Mouse (Mus musculus): ENCODE results near the gene Kat8. TPM values are rescaled to one million over a fixed set of nuclear protein-coding genes. Genes with fewer than 3 reads are reported as not detected.

Kat8 gene
- polyA plus RNA-seq, 1 experiment from 2014 or later: 43.5 TPM

- Histone ChIP-seq H3K9me3 (replicated peaks) (no peaks in the 10 kb centered on the region), H3K27me3 (0 out of 2 replicates have a peak, but pooled peaks cover 4% of the 10 kb centered on the region), H3K4me2 (no peak overlapping the region), H3K4me3 (replicated peaks) (no peak overlapping the region), H3K36me3 (peaks cover 5% of the 10 kb centered on the region; the same call in 1 of the 2 replicates), H3K4me1 (peaks cover 10% of the 10 kb centered on the region), H3K9ac (no peak overlapping the region), H3K27ac (no peak overlapping the region)
- no peak for ATAC-seq (replicated peaks; ENCODE audit: low FRiP score)
- WGBS: 37% methylated on average over 10 of the region's 10 CpGs
Observed at GRCm38 (mm10) chr7:127898179-127898956, 13.9 kb upstream of the Kat8 start.

DNA sequence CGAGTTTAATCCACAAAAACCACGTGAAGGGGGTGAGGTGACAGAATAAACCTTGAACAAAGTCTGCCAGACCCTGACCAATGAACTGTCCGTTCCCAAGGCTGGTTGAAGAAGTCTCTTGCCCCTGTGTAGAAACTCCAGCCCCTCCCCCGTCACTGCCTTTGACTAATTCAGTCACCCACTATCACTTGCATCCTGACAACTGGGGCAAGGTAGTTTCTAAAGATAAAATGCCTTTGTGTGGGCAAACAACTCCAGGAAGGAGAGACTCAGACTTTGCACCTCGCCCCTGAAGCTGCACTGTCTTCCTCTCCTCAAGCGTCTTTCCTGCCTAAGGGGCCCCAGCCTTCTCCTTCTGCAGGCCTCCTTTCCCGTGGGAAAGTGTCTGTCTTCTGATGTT, 12.3 kb upstream of the Kat8 start:
- no peak overlapping the region for H3K4me2 ChIP-seq
- no peak for ATAC-seq (replicated peaks; ENCODE audit: low FRiP score)
- peaks cover 8% of the 10 kb centered on the region for H3K4me1 ChIP-seq
- 0 out of 2 replicates have a peak, but pooled peaks cover 4% of the 10 kb centered on the region for H3K27me3 ChIP-seq
- H3K4me3 ChIP-seq (replicated peaks): no peak overlapping the region
- H3K9me3 ChIP-seq (replicated peaks): no peaks in the 10 kb centered on the region
- 35% methylated on average over 7 of the region's 7 CpGs for WGBS
- H3K36me3 ChIP-seq: peaks cover 1% of the 10 kb centered on the region; the same call in 1 of the 2 replicates
- H3K27ac ChIP-seq: peak overlapping the region; percentile 4; the same call in 1 of the 2 replicates
- H3K9ac ChIP-seq: no peak overlapping the region

- no peak overlapping the region for H3K4me3 ChIP-seq (replicated peaks)
- no peaks in the 10 kb centered on the region for H3K9me3 ChIP-seq (replicated peaks)
- no peak for ATAC-seq (replicated peaks; ENCODE audit: low FRiP score)
- peaks cover 18% of the 10 kb centered on the region for H3K4me1 ChIP-seq
- H3K27me3 ChIP-seq: 0 out of 2 replicates have a peak, but pooled peaks cover 4% of the 10 kb centered on the region
- H3K36me3 ChIP-seq: peaks cover 19% of the 10 kb centered on the region
- WGBS: 82% methylated on average over 2 of the region's 2 CpGs
- no peak overlapping the region for H3K9ac ChIP-seq
- H3K4me2 ChIP-seq: no peak overlapping the region
- no peak overlapping the region for H3K27ac ChIP-seq
Observed at GRCm38 (mm10) chr7:127901772-127902171, 10.5 kb upstream of the Kat8 start.

DNA sequence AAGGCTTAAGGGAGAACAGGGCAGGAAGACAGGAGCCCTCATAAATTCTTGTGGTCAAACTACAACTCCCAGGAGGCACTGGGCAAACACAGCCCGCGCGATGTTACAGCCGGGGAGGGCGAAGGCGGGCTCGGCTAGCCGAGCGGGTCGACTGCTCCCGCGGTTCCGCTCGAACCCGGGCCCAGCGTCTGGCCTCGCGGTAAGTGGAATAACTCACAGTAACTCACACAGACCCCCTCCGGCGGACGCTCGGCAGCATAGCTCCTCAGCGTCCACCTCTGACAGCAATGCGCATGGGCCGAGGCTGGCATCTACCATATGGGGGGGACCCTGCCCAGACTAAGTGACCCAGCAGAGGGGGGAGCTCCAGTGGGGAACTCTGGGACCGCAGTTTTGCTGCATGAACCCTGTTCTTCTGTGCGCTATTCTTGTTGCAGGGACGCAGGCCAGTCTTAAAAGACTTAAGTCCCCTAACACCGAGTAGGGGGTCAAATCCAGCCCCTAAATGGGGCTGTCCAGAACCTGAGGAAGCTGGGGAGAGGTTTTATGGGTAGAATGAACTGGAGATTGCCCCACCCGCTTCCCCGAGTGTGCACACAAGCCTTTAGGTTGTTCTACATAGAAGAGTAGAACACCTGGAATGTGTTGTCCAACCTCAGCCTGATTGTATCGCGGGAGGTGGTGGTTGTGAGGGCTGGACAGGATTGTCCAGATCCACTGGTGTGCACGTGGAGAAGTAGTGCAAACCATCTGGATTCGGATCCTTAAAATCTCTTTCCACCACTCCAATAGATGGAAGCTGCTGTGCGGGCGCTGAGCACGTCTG, 8.1 kb upstream of the Kat8 start, which contains the start of gene Bckdk:
Bckdk (plus strand) TSS at position 112 of the 826 bp plus-strand sequence.
- peak within 1 kb of the TSS; percentile 85 for H3K9ac ChIP-seq
- H3K36me3 ChIP-seq: peaks cover 43% of the 10 kb centered on the region
- 6% methylated on average over 38 of the region's 38 CpGs for WGBS
- 0 out of 2 replicates have a peak, but pooled peaks cover 4% of the 10 kb centered on the region for H3K27me3 ChIP-seq
- H3K27ac ChIP-seq: peak within 1 kb of the TSS; percentile 92
- H3K4me3 ChIP-seq (replicated peaks): peak within 1 kb of the TSS; percentile 87
- peak within 1 kb of the TSS; percentile 73 for H3K4me2 ChIP-seq
- no peaks in the 10 kb centered on the region for H3K9me3 ChIP-seq (replicated peaks)
- peak; percentile 93 for ATAC-seq (replicated peaks; ENCODE audit: low FRiP score)
- peaks cover 18% of the 10 kb centered on the region for H3K4me1 ChIP-seq

DNA sequence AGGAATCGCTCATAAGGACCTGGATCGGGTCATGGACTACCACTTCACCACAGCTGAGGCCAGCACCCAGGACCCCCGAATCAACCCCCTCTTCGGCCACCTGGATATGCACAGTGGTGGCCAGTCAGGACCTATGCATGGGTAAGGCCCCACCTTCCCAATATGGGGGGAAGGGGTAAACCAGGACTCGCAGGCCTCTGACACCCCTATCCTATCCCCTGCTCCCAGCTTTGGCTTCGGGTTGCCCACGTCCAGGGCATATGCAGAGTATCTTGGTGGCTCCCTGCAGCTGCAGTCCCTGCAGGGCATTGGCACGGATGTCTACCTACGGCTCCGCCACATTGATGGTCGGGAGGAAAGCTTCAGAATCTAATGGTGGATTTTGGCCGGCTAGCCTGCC, 4.4 kb upstream of the Kat8 start:
- no peak for ATAC-seq (replicated peaks; ENCODE audit: low FRiP score)

DNA sequence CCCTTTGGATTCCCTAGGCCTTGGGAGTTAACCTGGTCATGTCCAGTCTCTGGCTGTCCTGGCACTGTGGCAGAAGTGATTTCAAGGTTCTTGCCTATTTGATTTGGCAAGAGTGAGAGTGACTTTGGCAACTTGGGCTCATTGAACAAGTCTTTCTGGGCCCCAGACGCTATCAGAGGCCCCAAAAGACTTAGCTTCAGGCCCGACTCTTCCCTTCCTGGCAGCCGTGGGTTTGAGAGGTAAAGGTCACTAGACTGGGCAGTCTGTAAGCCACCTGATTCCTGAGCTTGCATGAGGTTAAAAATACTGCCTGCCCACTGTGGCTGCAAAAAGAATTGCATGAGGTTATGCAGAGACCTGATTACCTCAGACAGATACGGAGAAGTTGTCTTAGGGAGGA, 3.7 kb upstream of the Kat8 start:
- Histone ChIP-seq H3K36me3 (peaks cover 54% of the 10 kb centered on the region), H3K4me3 (replicated peaks) (no peak overlapping the region), H3K27ac (no peak overlapping the region), H3K9me3 (replicated peaks) (no peaks in the 10 kb centered on the region), H3K4me2 (no peak overlapping the region), H3K9ac (no peak overlapping the region), H3K4me1 (peaks cover 32% of the 10 kb centered on the region), H3K27me3 (no peaks in the 10 kb centered on the region)
- ATAC-seq (replicated peaks; ENCODE audit: low FRiP score): no peak
- 90% methylated on average over 4 of the region's 4 CpGs for WGBS

More for the DNA sequence above, 4.4 kb upstream of the Kat8 start:
- H3K27me3 ChIP-seq: no peaks in the 10 kb centered on the region
- H3K9me3 ChIP-seq (replicated peaks): no peaks in the 10 kb centered on the region
- no peak overlapping the region for H3K27ac ChIP-seq
- H3K9ac ChIP-seq: no peak overlapping the region
- peaks cover 54% of the 10 kb centered on the region for H3K36me3 ChIP-seq
- no peak overlapping the region for H3K4me3 ChIP-seq (replicated peaks)
- 94% methylated on average over 12 of the region's 12 CpGs for WGBS
- no peak overlapping the region for H3K4me2 ChIP-seq
- peaks cover 26% of the 10 kb centered on the region for H3K4me1 ChIP-seq

DNA sequence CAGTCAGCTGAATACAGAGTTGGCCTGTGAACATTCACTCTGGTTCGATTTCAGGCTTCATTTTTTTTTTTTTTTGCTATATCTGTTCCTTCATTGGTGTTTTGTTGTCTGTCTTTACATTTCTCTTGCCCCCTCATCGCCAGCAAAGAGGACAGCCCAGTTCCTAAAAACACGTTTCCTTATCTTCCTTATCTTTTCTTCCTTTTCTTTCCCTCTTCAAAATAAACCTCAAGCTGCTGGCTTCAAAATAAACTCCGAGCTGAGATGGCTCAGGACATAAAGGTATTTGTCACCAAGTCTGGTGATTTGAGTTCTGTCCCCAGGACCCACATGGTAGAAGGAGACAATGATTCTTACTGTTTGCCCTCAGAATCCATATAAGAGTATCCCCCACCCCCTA, 622 bp downstream of the Kat8 start:
- H3K4me3 ChIP-seq (replicated peaks): peak overlapping the region; percentile 85
- no peaks in the 10 kb centered on the region for H3K27me3 ChIP-seq
- H3K4me2 ChIP-seq: peak overlapping the region; percentile 82
- no peak for ATAC-seq (replicated peaks; ENCODE audit: low FRiP score)
- H3K9ac ChIP-seq: peak overlapping the region; percentile 82
- H3K36me3 ChIP-seq: peaks cover 58% of the 10 kb centered on the region
- no peaks in the 10 kb centered on the region for H3K9me3 ChIP-seq (replicated peaks)
- H3K27ac ChIP-seq: peak overlapping the region; percentile 91
- whole genome bisulfite sequencing: 23% methylated on average over 4 of the region's 4 CpGs
- peaks cover 14% of the 10 kb centered on the region for H3K4me1 ChIP-seq

- H3K4me1 ChIP-seq: peaks cover 14% of the 10 kb centered on the region
- H3K9me3 ChIP-seq (replicated peaks): no peaks in the 10 kb centered on the region
- WGBS: 93% methylated on average over 12 of the region's 12 CpGs
- H3K27me3 ChIP-seq: no peaks in the 10 kb centered on the region
- H3K36me3 ChIP-seq: peaks cover 45% of the 10 kb centered on the region
- H3K4me2 ChIP-seq: no peak overlapping the region
- no peak overlapping the region for H3K9ac ChIP-seq
- H3K27ac ChIP-seq: no peak overlapping the region
- ATAC-seq (replicated peaks; ENCODE audit: low FRiP score): no peak
- no peak overlapping the region for H3K4me3 ChIP-seq (replicated peaks)
Observed at GRCm38 (mm10) chr7:127915293-127915692, 3.0 kb downstream of the Kat8 start.

DNA sequence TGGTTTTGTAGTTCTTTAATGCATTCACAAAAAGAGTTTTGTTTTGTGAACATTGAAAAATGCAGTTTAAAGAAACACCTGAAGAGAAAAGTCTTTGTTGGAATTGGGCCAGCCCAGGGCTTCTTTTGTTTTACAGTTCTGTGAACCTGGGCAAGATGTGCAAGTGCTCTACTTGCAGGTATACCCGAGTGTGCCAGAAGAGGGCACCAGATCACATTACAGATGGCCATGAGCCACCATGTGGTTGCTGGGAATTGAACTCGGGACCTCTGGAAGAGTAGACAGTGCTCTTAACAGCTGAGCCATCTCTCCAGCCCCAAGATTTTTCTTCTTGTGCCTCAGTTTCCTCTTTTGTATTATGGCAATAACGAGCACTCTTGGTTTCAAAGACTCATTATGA, 5.9 kb downstream of the Kat8 start:
- Histone ChIP-seq H3K4me3 (replicated peaks) (no peak overlapping the region), H3K9me3 (replicated peaks) (no peaks in the 10 kb centered on the region), H3K9ac (no peak overlapping the region), H3K27me3 (no peaks in the 10 kb centered on the region), H3K36me3 (peaks cover 70% of the 10 kb centered on the region), H3K4me1 (peaks cover 3% of the 10 kb centered on the region), H3K4me2 (no peak overlapping the region), H3K27ac (no peak overlapping the region)
- 53% methylated on average over 3 of the region's 3 CpGs for WGBS
- no peak for ATAC-seq (replicated peaks; ENCODE audit: low FRiP score)

DNA sequence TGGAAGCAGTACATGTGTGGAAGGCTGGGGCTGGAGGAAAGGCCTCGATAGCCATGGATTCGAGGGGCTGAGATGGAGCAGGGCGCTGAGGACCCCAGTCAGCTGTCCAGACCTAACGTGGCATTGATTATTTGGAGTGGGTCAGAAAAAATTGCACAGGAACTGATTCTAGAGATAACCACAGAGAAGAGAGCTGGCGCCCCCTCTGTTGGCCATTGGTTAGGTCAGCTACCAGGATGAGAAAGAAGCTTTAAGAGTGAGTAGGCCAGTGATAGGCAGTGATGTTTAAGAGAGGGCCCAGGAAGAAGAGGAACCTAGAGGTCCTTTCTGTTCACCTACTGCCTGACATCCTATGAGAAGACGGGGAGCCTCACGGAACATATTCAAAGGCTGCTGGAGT, 7.0 kb downstream of the Kat8 start:
- Histone ChIP-seq H3K4me3 (replicated peaks) (no peak overlapping the region), H3K9ac (no peak overlapping the region), H3K4me1 (peaks cover 5% of the 10 kb centered on the region), H3K27me3 (no peaks in the 10 kb centered on the region), H3K27ac (no peak overlapping the region), H3K36me3 (peaks cover 77% of the 10 kb centered on the region), H3K4me2 (no peak overlapping the region), H3K9me3 (replicated peaks) (no peaks in the 10 kb centered on the region)
- ATAC-seq (replicated peaks; ENCODE audit: low FRiP score): no peak
- WGBS: 86% methylated on average over 7 of the region's 7 CpGs

DNA sequence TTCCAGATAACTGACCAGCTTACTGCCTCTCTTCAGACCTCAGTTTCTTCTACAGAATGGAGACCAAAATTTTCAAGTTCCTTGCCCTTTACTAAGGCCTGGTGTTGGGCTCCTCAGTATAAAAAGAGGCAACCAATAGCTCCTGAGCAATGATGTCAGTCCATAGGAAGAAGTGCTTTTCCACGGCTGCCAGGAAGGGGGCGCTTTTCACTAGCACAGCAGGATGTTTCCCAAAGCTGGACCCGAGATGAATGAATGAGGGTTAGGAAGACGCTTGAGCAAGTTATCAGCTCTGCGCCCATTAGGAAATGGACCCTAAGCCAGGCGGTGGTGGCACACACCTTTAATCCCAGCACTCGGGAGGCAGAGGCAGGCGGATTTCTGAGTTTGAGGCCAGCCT, 9.2 kb downstream of the Kat8 start:
- H3K9ac ChIP-seq: no peak overlapping the region
- H3K4me1 ChIP-seq: peaks cover 26% of the 10 kb centered on the region
- no peak overlapping the region for H3K4me2 ChIP-seq
- H3K9me3 ChIP-seq (replicated peaks): no peaks in the 10 kb centered on the region
- H3K27me3 ChIP-seq: no peaks in the 10 kb centered on the region
- 68% methylated on average over 8 of the region's 8 CpGs for WGBS
- peaks cover 78% of the 10 kb centered on the region for H3K36me3 ChIP-seq
- ATAC-seq (replicated peaks; ENCODE audit: low FRiP score): no peak
- H3K27ac ChIP-seq: no peak overlapping the region
- H3K4me3 ChIP-seq (replicated peaks): no peak overlapping the region
